9 mouse cellular contexts compared by ENCODE assay signal in the genomic region with DNA sequence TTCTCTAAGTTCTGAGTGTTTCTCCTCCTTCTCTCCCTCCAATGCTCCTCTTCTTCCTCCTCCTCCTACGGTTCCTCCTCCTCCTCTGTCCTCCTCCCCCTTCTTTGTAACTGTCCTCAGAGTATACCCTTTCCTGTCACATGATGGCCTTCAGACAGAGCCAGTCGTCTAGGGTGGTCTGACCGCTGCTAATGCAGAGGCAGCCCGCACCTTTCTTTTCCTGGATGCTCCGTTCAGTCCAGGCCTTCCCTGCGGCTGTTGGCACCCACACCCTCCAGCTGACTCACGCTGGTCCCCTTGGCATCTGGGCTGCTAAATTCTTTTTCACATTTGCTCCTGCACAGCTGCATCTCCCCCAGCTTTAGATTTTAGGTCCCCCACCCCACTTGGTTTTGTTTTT. TPM values are rescaled to one million over a fixed set of nuclear protein-coding genes. Genes with fewer than 3 reads are reported as not detected.
DNase-seq lines count a peak whose midpoint lies in the region; ATAC-seq and TF ChIP-seq lines count a peak whose summit lies in the region.
"Had no signal": no experiment of that assay in that cellular context is flagged by ENCODE, and none has a peak within 500 bp of the region (broad histone marks: within the 10 kb centered on the region; RNA-seq: fewer than 3 reads in every experiment).

No protein-coding gene starts in this region.

- peaks cover 2% of the 10 kb centered on the region; the same call in 1 of the 2 replicates for H3K27me3 ChIP-seq in E14TG2a.4 (ENCODE audit: insufficient read depth, low read length)
- no peaks in the 10 kb centered on the region for H3K27me3 ChIP-seq in forebrain, embryonic 15.5 days
- H3K27me3 ChIP-seq in hindbrain, embryonic 16.5 days (replicated peaks; ENCODE audit: control insufficient read depth, insufficient read depth, low read length), result no peaks in the 10 kb centered on the region

- intact Hi-C loops in left cerebral cortex, postnatal 4 days (cut with DNase I), result no loop called here

- no peak overlapping the region for H3K4me2 ChIP-seq in forebrain, embryonic 15.5 days (replicated peaks)
- no peak overlapping the region for H3K4me2 ChIP-seq in hindbrain, embryonic 16.5 days (ENCODE audit: low read length)

- no peak overlapping the region for H3K9ac ChIP-seq in forebrain, embryonic 15.5 days (replicated peaks)
- no peak overlapping the region for H3K9ac ChIP-seq in hindbrain, embryonic 16.5 days (ENCODE audit: low read depth, low read length)

- 0 out of 2 replicates have a peak, but pooled peaks cover 6% of the 10 kb centered on the region for H3K9me3 ChIP-seq in E14TG2a.4 (ENCODE audit: low read length)
- no peaks in the 10 kb centered on the region for H3K9me3 ChIP-seq in forebrain, embryonic 15.5 days
- no peaks in the 10 kb centered on the region for H3K9me3 ChIP-seq in hindbrain, embryonic 16.5 days (ENCODE audit: control insufficient read depth, low read length)

- peaks cover 33% of the 10 kb centered on the region for H3K4me1 ChIP-seq in E14TG2a.4 (replicated peaks; ENCODE audit: low read depth, low read length)
- H3K4me1 ChIP-seq in forebrain, embryonic 15.5 days, result peaks cover 19% of the 10 kb centered on the region
- H3K4me1 ChIP-seq in hindbrain, embryonic 16.5 days (ENCODE audit: control insufficient read depth, insufficient read depth, low read depth, low read length), result no peaks in the 10 kb centered on the region; the same call in 1 of the 2 replicates

- peak overlapping the region; percentile 37; the same call in 1 of the 2 replicates for H3K27ac ChIP-seq in forebrain, embryonic 15.5 days (replicated peaks)
- H3K27ac ChIP-seq in hindbrain, embryonic 16.5 days (ENCODE audit: low read depth, low read length), result peak overlapping the region; percentile 49; the same call in 1 of the 2 replicates

- TF ChIP-seq CTCF in E14TG2a.4 (conservative IDR thresholded peaks at IDR 0.05; ENCODE audit: low read length), result no peak

- H3K36me3 ChIP-seq in E14TG2a.4 (ENCODE audit: insufficient read depth, low read length), result no peaks in the 10 kb centered on the region
- H3K36me3 ChIP-seq in forebrain, embryonic 15.5 days, result no peaks in the 10 kb centered on the region
- H3K36me3 ChIP-seq in hindbrain, embryonic 16.5 days (ENCODE audit: control insufficient read depth, insufficient read depth, low read length), result no peaks in the 10 kb centered on the region

- ATAC-seq in forebrain, embryonic 15.5 days (replicated peaks), result no peak
- ATAC-seq in hindbrain, embryonic 16.5 days, result no peak
- peak; percentile 47 for ATAC-seq in megakaryocyte progenitor cell, adult 5-6 weeks (replicated peaks; ENCODE audit: poor library complexity)

- peak; percentile 33 for DNase-seq in adipocyte (ENCODE audit: low spot score)
- DNase-seq in thymus, postnatal 14 days, result no peak
- no peak for DNase-seq in cerebellum, adult 18-20 months
- no peak for DNase-seq in left cerebral cortex, postnatal 4 days

- 7% methylated on average over 7 of the region's 7 CpGs for WGBS in forebrain, embryonic 15.5 days
- WGBS in hindbrain, embryonic 16.5 days, result 27% methylated on average over 7 of the region's 7 CpGs

- H3K4me3 ChIP-seq in E14TG2a.4 (replicated peaks; ENCODE audit: low read length), result 0 out of 2 replicates have a peak overlapping the region, but pooled peaks have one; percentile 26
- no peak overlapping the region for H3K4me3 ChIP-seq in forebrain, embryonic 15.5 days
- no peak overlapping the region for H3K4me3 ChIP-seq in hindbrain, embryonic 16.5 days (ENCODE audit: low read length)

RNA-seq across cellular contexts. Expression of a gene that starts 9.8 kb away (rescaled TPM):
- polyA plus RNA-seq in forebrain, embryonic 15.5 days (2015; fragmentation: Nextera tagmentation; extraction: Ambion mirVana), result not detected in 2 replicates
- not detected in 2 replicates for polyA plus RNA-seq in hindbrain, embryonic 16.5 days (2015; fragmentation: Nextera tagmentation; extraction: Ambion mirVana)
- total RNA-seq in megakaryocyte progenitor cell, adult 5-6 weeks (2015), result not detected in 2 replicates
- not detected in 2 replicates for total RNA-seq in megakaryocyte progenitor cell, adult 5-6 weeks (2017)
- total RNA-seq in left cerebral cortex, postnatal 4 days (2021), result under 1 TPM in 1 of 2 experiments, not detected in 1; 0.52 TPM
- polyA plus RNA-seq: frontal cortex, adult 2 months had no signal

RNA-seq across cellular contexts. Expression of a gene that starts 33.0 kb away (rescaled TPM):
- 5.9 and 6.4 TPM in 2 replicates for polyA plus RNA-seq in forebrain, embryonic 15.5 days (2015; fragmentation: Nextera tagmentation; extraction: Ambion mirVana)
- 5.1 TPM in 2 replicates for polyA plus RNA-seq in hindbrain, embryonic 16.5 days (2015; fragmentation: Nextera tagmentation; extraction: Ambion mirVana)
- 20.8 and 26.1 TPM in 2 replicates for total RNA-seq in megakaryocyte progenitor cell, adult 5-6 weeks (2015)
- total RNA-seq in megakaryocyte progenitor cell, adult 5-6 weeks (2017), result 6.7 and 9.6 TPM in 2 replicates
- total RNA-seq in left cerebral cortex, postnatal 4 days (2021), result 100 to 1,000 TPM; 102 to 107 TPM

RNA-seq across cellular contexts. Expression of a gene that starts 52.0 kb away (rescaled TPM):
- 438 and 470 TPM in 2 replicates for polyA plus RNA-seq in forebrain, embryonic 15.5 days (2015; fragmentation: Nextera tagmentation; extraction: Ambion mirVana)
- polyA plus RNA-seq in hindbrain, embryonic 16.5 days (2015; fragmentation: Nextera tagmentation; extraction: Ambion mirVana), result 380 and 432 TPM in 2 replicates
- 216 and 218 TPM in 2 replicates for total RNA-seq in megakaryocyte progenitor cell, adult 5-6 weeks (2015)
- total RNA-seq in megakaryocyte progenitor cell, adult 5-6 weeks (2017), result 129 and 141 TPM in 2 replicates
- total RNA-seq in left cerebral cortex, postnatal 4 days (2021), result 100 to 1,000 TPM; 154 to 166 TPM
